Mouse (Mus musculus) heart, embryonic 15.5 days (tissue): ENCODE results near the gene Prnp. TPM values are rescaled to one million over a fixed set of nuclear protein-coding genes. Genes with fewer than 3 reads are reported as not detected.

Experiments used
- ATAC-seq: fragments of 200-750 bp; cut with Nextera tagmentation; replicated peaks from 2 replicates; pipeline ENCODE4 v1.8.0; 2017; ENCODE audit warnings: low read depth, moderate TSS enrichment; ENCODE audit not compliant: insufficient number of reproducible peaks, insufficient read depth, low FRiP score
- H3K27ac ChIP-seq: fragments of 300-500 bp; sonication (generic); 2 replicates; pipeline ENCODE4 v1.5.1; 2015; ENCODE audit warnings: mild to moderate bottlenecking, inconsistent platforms
- H3K27me3 ChIP-seq: fragments of 300-500 bp; sonication (generic); 2 replicates; pipeline ENCODE4 v1.6.1; 2015; ENCODE audit warnings: inconsistent platforms
- H3K36me3 ChIP-seq: fragments of 300-500 bp; sonication (generic); 2 replicates; pipeline ENCODE4 v1.6.1; 2015; ENCODE audit warnings: mild to moderate bottlenecking, inconsistent platforms
- H3K4me1 ChIP-seq: fragments of 300-500 bp; sonication (generic); replicated peaks from 2 replicates; pipeline ENCODE4 v1.6.1; 2015; ENCODE audit warnings: inconsistent platforms
- H3K4me2 ChIP-seq: fragments of 300-500 bp; sonication (generic); 2 replicates; pipeline ENCODE4 v1.6.1; 2015; ENCODE audit warnings: inconsistent platforms, mild to moderate bottlenecking, moderate library complexity
- H3K4me3 ChIP-seq: fragments of 300-500 bp; sonication (generic); 2 replicates; pipeline ENCODE4 v1.5.1; 2015; ENCODE audit warnings: mild to moderate bottlenecking, inconsistent platforms
- H3K9ac ChIP-seq: fragments of 300-500 bp; sonication (generic); 2 replicates; pipeline ENCODE4 v1.6.1; 2015; ENCODE audit warnings: mild to moderate bottlenecking, inconsistent platforms
- H3K9me3 ChIP-seq: fragments of 300-500 bp; sonication (generic); replicated peaks from 2 replicates; pipeline ENCODE4 v1.6.1; 2016; ENCODE audit warnings: inconsistent platforms
- WGBS: fragments of 180-500 bp; shearing (Covaris S2); methylation state at CpG from one replicate; pipeline ENCODE4 v1.1.7; 2015; ENCODE audit warnings: mixed read lengths; 5-methylcytosine and 5-hydroxymethylcytosine counted together
- polyA plus RNA-seq: library from polyadenylated mRNA; unstranded; fragments of >200 nt; fragmentation: Nextera tagmentation; extraction: Ambion mirVana; gene quantifications from 2 replicates; pipeline ENCODE4 v1.2.1, GENCODE M21; 2015

Prnp gene
- polyA plus RNA-seq = 95.1 and 106 TPM in 2 replicates

DNA sequence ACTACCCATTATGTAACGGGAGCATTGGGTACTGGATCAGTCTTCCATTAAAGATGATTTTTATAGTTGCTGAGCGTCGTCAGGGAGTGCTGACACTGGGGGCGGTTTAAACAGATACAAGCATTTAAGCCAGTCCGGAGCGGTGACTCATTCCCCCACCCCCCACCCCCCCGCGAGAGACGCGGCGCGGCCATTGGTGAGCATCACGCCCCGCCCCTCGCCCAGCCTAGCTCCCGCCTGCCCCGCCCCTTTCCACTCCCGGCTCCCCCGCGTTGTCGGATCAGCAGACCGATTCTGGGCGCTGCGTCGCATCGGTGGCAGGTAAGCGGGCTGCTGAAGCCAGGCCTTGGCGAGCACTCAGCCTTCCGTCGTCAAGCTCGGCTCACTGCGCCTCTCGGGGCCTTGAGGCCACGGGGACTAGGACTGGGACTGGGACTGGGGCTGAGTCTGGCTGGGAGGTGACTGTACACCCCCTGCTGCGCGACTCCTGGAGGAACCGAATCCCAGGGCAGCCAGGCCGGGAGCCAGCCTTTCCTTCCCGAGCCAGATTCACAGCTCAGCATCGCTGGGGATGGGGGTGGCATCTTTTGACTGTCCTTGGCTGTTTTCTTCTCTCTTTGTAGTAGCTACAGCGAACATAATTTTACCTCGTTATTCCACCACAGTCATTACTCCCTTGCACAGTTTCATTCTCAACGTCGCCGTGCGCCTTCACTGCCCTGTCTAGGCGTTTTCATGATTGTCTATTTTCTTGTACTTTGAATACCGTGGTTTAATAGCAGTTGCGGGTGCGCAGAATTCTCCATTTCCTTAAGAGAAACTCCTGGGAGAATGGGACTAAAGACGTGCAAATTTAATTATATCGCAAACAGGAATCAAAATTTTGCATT lies at the start of gene Prnp, which contains the start of gene Prn:
Gene Prnp, plus strand, starts transcription at position 246 of the 890 bp plus-strand sequence.
Gene Prn, plus strand, starts transcription at position 275 of the 890 bp plus-strand sequence.
- peak; percentile 92 for ATAC-seq

DNA sequence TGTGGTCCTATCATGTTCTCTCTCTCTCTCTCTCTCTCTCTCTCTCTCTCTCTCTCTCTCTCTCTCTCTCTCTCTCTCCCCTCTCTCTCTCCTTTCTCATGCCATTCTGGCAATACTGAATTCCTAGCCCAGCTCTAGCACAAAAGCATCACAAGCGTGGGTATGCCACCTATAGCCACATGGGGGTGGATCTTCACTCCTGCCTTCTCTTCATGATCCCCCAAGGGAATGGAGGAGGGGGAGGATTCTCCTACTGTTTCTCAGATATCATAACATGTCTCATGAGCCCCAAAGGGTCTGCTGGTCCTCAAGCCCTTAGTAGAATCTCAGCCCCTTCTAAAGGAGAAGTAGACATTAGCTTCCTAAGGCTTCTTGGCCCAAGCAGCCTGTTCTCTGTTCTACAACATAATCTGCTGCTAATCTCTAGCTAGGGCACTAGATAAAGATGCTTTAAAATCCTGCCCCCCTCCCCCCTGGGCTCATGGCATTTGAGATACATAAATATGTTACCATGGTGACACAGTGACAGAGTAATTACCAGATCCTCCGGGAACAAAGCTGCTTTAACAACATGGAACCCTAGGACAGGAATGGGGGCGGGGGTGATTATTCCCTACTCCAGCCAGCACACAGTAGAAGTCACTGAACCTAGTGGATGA lies 47.0 kb upstream of the Prnp start:
- Histone ChIP-seq H3K27me3 (peaks cover 5% of the 10 kb centered on the region; the same call in 1 of the 2 replicates), H3K9me3 (no peaks in the 10 kb centered on the region), H3K36me3 (no peaks in the 10 kb centered on the region), H3K4me2 (no peak overlapping the region), H3K4me3 (no peak overlapping the region), H3K4me1 (no peaks in the 10 kb centered on the region), H3K9ac (no peak overlapping the region), H3K27ac (no peak overlapping the region)
- WGBS = 70% methylated on average over 3 of the region's 3 CpGs
- ATAC-seq = no peak

More for the DNA sequence above, at the start of gene Prnp, which contains the start of gene Prn:
- peak within 1 kb of the TSS; percentile 66 for H3K4me2 ChIP-seq
- H3K27ac ChIP-seq = peak within 1 kb of the TSS; percentile 85
- H3K9ac ChIP-seq = peak within 1 kb of the TSS; percentile 70
- no peaks in the 10 kb centered on the region for H3K9me3 ChIP-seq
- peak within 1 kb of the TSS; percentile 62 for H3K4me3 ChIP-seq
- H3K36me3 ChIP-seq = 0 out of 2 replicates have a peak, but pooled peaks cover 6% of the 10 kb centered on the region
- no peaks in the 10 kb centered on the region for H3K27me3 ChIP-seq
- H3K4me1 ChIP-seq = peaks cover 41% of the 10 kb centered on the region
- 4% methylated on average over 52 of the region's 52 CpGs for WGBS

DNA sequence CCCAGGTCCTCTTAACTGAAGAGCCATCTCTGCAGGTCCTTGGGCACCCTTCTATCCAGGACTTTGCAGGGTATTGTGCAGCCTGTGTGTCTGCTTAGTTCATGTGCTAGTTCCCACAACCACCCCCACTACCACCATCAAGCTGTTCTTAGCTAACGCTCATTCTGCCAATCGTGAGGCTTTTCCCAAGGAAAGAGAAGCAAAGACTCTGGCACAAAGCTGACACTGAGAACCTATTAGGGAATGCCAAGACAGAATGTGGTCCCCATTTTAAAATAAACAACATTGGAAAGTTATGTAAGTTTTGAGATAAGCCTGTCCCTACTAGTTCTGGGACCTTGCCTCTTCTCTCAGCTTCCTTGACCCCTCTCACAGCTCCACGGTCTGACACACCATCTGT lies 46.3 kb upstream of the Prnp start:
- H3K27ac ChIP-seq = no peak overlapping the region
- H3K9ac ChIP-seq = no peak overlapping the region
- WGBS = 61% methylated on average over 3 of the region's 3 CpGs
- no peaks in the 10 kb centered on the region for H3K36me3 ChIP-seq
- H3K4me3 ChIP-seq = no peak overlapping the region
- H3K9me3 ChIP-seq = no peaks in the 10 kb centered on the region
- no peak overlapping the region for H3K4me2 ChIP-seq
- H3K27me3 ChIP-seq = peaks cover 1% of the 10 kb centered on the region; the same call in 1 of the 2 replicates
- ATAC-seq = no peak
- no peaks in the 10 kb centered on the region for H3K4me1 ChIP-seq

DNA sequence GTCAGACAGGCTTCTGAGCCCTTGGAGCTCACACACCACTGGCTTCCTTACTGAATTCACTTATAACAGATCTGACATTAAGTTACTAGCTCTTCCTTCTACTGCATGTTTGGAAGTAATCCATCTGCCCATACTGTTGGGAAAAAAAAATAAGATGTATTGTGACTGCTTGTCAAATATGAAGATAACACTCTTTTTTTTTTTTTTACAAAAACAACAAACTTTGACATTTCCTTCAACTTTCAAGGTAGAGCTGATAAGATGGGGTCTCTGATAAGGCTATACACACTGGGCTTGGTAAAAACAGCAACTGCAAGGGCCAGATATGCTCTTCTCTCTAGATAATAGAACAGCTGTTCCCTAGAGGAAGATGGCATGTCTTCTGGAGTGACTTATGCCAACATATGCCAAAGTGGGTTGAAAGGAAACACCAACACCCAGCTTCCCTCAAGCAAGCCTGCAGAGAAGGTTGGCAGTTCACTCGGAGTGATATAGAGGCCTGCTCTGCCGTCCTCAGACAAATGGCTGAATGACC lies 45.4 kb upstream of the Prnp start:
- Histone ChIP-seq H3K27ac (no peak overlapping the region), H3K36me3 (no peaks in the 10 kb centered on the region), H3K27me3 (no peaks in the 10 kb centered on the region), H3K4me1 (no peaks in the 10 kb centered on the region), H3K4me3 (no peak overlapping the region), H3K9me3 (no peaks in the 10 kb centered on the region), H3K9ac (no peak overlapping the region), H3K4me2 (no peak overlapping the region)
- ATAC-seq = no peak
- WGBS = 79% methylated on average over 2 of the region's 2 CpGs

DNA sequence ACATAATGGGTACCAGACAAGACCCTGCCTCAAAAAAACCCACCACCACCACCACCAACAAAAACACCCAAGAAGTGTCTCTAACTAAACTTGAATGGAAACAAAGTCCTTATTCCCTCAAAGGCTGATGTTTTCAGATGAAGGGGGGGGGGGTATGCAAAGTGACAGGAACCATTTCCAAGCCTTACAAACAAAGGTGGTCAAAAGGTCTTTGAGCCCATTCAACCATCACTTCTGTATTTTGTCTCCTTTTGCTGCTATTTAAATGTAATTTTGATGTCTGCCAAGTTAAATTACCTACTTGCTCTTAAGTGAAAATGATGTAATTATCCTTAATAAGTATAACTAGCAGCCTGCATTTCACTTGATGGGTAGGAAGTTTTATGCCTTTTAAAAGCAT lies 43.1 kb upstream of the Prnp start:
- Histone ChIP-seq H3K27ac (no peak overlapping the region), H3K9ac (no peak overlapping the region), H3K4me3 (no peak overlapping the region), H3K4me1 (no peaks in the 10 kb centered on the region), H3K9me3 (no peaks in the 10 kb centered on the region), H3K4me2 (no peak overlapping the region), H3K27me3 (no peaks in the 10 kb centered on the region), H3K36me3 (no peaks in the 10 kb centered on the region)
- no peak for ATAC-seq

DNA sequence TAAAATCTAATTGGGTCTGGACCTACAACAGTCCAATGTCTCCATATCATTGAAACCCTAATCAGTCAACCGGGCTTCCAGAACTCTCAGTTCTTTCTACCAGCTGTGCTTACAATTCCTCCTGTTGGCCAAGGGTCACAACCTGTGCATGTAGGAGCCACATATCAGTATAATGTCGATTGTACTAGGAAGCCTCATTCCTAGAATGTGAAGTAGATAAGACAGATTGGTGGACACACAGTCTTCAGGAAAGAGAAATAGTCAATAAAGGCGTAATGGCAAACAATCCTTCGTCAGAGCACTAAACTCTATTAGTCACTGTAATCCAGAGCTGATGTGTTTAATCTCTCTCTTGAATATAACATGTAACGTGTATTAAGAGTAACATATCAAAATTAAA lies 40.7 kb upstream of the Prnp start:
- WGBS = 73% methylated on average over 5 of the region's 5 CpGs

DNA sequence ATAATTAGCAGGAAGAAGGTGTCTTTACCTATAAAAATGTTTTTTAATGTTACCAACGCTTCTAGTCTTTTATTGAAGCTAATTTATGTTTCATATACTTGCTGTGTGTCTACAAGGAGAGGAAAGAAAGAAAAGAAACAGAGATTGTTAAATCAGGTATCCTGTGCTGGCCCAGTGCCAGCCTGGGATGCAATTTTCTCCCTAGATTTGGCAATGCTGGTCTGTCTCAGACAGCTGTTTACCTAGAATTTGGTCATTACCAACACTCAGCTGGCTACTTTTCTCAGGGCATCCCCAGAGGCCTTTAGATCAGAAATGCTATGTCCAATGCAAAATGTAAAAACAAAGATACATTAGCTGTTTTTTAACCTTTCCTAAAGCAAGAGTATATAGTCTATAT lies 36.4 kb upstream of the Prnp start:
- Histone ChIP-seq H3K4me3 (no peak overlapping the region), H3K4me2 (no peak overlapping the region), H3K4me1 (no peaks in the 10 kb centered on the region), H3K36me3 (no peaks in the 10 kb centered on the region), H3K9ac (no peak overlapping the region), H3K27ac (no peak overlapping the region), H3K9me3 (no peaks in the 10 kb centered on the region), H3K27me3 (no peaks in the 10 kb centered on the region)
- ATAC-seq = no peak
- 68% methylated on average over 1 of the region's 1 CpGs for WGBS

More for the DNA sequence above, 40.7 kb upstream of the Prnp start:
- no peaks in the 10 kb centered on the region for H3K9me3 ChIP-seq
- no peaks in the 10 kb centered on the region for H3K27me3 ChIP-seq
- H3K4me3 ChIP-seq = no peak overlapping the region
- H3K36me3 ChIP-seq = no peaks in the 10 kb centered on the region
- no peak for ATAC-seq
- no peaks in the 10 kb centered on the region for H3K4me1 ChIP-seq
- H3K27ac ChIP-seq = no peak overlapping the region
- H3K4me2 ChIP-seq = no peak overlapping the region
- no peak overlapping the region for H3K9ac ChIP-seq

DNA sequence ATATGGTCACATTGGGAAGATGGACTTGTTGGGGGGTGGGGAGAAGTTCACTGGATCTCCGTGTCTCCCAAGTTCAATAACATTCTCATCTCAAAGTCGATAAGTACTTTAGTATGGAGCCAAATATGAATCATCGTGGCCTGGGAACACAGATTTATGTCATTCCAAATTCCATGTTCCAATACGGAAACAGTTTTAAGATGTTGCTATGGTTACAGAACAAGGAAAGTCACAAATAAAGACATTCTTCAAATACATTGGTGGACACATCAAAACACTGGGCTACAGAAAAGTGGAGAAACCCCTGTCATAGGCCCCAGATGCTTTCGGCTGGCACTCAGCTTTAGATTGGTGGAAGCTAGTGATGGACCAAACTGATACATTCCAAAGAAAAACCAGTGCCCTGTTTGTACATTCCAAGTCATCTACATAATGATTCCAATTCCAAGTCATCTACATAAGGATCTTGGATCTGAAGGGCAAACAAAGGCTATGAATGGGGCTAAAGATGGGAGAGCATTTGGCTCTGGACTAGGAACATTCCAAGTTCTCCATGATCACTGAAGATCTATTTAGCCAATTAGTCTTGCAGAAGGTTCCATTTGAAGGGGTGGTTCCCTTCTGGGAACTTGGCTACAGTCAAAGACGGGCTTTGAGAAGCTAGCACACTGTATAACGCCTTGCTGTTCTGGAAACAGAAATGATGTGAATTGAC lies 33.0 kb upstream of the Prnp start:
- Histone ChIP-seq H3K4me3 (no peak overlapping the region), H3K36me3 (no peaks in the 10 kb centered on the region), H3K4me2 (no peak overlapping the region), H3K27me3 (no peaks in the 10 kb centered on the region), H3K9me3 (no peaks in the 10 kb centered on the region), H3K27ac (no peak overlapping the region), H3K4me1 (no peaks in the 10 kb centered on the region), H3K9ac (no peak overlapping the region)
- ATAC-seq = no peak
- WGBS = 80% methylated on average over 7 of the region's 7 CpGs

DNA sequence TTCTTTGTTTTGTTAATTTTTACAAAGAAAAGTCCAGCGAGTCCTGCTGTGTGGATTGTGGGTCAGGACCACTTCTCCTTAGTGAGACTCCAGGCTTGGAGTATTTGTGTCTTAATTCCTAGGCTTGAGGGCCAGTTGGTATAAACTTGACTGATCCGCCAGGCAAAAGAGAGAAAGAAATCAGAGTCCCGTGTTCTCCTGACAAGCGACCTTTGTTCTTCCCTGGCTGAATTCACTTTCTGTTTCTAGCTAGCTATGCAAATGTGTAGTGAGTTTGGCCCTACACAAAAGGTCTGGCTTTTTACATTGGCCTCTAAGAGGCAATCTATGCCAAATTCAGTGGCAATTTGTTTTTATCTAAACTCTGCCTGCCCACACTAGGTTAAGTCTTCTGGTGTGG lies 28.0 kb upstream of the Prnp start:
- Histone ChIP-seq H3K27me3 (no peaks in the 10 kb centered on the region), H3K4me1 (0 out of 2 replicates have a peak, but pooled peaks cover 2% of the 10 kb centered on the region), H3K4me2 (no peak overlapping the region), H3K9ac (no peak overlapping the region), H3K9me3 (no peaks in the 10 kb centered on the region), H3K36me3 (no peaks in the 10 kb centered on the region), H3K27ac (no peak overlapping the region), H3K4me3 (no peak overlapping the region)
- ATAC-seq = no peak
- WGBS = 70% methylated on average over 4 of the region's 4 CpGs

DNA sequence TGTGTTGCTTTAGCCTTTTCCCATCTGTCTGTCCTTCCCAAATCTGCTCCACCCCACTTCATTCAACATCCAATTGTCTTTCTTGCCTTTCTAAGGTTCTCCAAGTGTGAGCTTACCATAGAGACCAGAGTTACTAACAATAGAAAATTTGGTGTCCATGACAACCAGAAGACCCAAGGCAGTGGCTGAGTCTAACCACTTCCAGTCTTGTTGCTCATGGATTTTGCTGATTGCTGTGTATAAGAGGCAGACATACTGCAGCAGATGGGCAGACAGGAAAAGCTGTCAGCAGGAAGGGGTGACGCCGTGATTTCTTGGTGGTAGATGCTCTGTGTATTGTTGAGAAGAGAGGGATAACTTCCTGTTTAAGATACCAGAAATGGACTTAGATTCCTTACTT lies 26.6 kb upstream of the Prnp start:
- Histone ChIP-seq H3K4me3 (no peak overlapping the region), H3K36me3 (no peaks in the 10 kb centered on the region), H3K4me1 (0 out of 2 replicates have a peak, but pooled peaks cover 2% of the 10 kb centered on the region), H3K27me3 (no peaks in the 10 kb centered on the region), H3K4me2 (no peak overlapping the region), H3K9ac (no peak overlapping the region), H3K27ac (no peak overlapping the region), H3K9me3 (no peaks in the 10 kb centered on the region)
- WGBS = 46% methylated on average over 2 of the region's 2 CpGs
- ATAC-seq = no peak
